Mouse (Mus musculus): ENCODE measurements around the gene Rab7b.

Rab7b gene

GRCm38 (mm10) chr1:131695308-131695707 lies 6.8 kb downstream of the Rab7b start:
- no peak for DNase-seq (ENCODE audit: low spot score in 2 of 2)

DNA sequence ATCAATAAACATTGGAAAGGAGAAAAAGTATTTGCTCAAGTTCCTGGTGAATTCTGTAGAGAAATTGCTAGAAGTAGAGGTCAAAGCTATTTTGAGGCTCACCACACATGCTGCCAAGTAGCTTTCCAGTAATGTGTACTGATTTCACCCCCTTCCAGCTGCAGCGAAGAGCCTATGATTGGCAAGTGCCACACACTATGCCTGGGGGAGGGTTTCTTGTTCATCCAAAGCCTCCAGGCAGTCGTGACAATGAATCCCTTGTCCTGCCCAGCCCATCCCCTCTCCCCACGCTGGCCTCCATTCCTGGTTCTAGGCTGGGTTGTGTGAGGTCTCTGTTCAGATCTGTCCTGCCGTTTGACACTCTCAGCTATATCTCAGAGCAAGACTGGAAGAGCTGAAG lies 7.8 kb downstream of the Rab7b start:
- DNase-seq (ENCODE audit: low spot score in 2 of 2), result no peak

- no peak for DNase-seq (ENCODE audit: low spot score in 2 of 2)
Measured at GRCm38 (mm10) chr1:131698770-131699169, 10.3 kb downstream of the Rab7b start.

DNA sequence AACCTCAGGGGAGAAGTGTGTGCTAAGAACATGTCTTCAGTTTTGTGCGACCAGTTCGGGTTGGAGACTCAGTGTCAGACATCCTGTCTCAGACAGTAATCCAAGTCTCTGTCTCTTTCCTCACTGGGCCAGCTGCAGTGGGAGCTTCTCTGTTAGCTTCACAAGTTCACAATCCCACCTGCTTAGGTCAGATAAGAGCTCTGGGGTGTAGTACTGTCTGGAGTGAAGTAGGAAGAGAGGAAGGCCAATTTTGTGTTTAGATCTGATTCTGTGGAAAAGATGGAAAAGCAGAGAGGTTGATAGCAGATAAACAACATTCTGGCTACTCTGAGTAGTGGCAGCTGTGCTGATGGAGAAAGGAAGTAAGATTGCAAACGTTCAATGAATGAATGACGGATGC lies 11.1 kb downstream of the Rab7b start:
- DNase-seq (ENCODE audit: low spot score in 2 of 2), result no peak

DNA sequence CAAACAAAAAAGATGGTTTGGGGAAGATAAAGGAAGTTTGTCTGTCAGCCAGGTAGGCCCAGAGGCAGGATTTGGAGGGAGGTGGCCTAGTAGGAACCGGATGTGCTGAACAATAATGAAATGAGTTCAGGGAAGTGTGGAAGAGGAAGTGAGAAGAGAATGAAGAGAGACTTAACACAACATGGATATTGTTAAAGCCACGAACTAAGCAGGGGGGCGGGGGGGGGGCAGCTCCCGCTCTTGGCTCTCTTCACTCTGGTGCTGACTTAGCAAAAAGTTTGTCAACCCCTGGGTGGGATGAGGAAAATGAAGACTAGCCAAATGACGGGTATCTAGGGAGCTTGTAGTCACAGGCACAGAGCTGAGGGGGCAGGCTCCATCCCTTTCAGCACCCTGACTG lies 12.0 kb downstream of the Rab7b start:
- no peak for DNase-seq (ENCODE audit: low spot score in 2 of 2)

- DNase-seq (ENCODE audit: low spot score in 2 of 2), result no peak
Measured at GRCm38 (mm10) chr1:131701391-131701790, 12.9 kb downstream of the Rab7b start.

- DNase-seq (ENCODE audit: low spot score in 2 of 2), result no peak
Measured at GRCm38 (mm10) chr1:131702094-131702766, 13.7 kb downstream of the Rab7b start.

DNA sequence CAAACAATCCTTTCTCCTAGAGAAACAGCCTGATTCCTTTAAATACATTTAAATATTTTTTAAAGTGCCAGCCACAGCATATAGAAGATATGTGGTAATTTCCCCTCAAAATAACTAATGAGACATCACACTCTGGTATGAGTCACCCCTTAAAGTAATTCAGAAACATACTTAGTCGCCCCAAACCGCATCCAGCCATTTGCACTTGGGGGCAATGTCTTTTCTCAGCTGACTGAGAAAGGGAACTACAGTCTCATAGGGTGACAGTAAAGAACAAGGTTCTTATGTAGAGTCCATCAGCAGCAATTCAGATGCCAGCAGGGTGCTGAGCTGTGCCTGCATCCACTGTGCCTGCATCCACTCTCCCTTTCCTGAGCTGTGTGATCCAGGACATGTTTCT lies 15.0 kb downstream of the Rab7b start:
- DNase-seq (ENCODE audit: low spot score in 2 of 2), result no peak

DNA sequence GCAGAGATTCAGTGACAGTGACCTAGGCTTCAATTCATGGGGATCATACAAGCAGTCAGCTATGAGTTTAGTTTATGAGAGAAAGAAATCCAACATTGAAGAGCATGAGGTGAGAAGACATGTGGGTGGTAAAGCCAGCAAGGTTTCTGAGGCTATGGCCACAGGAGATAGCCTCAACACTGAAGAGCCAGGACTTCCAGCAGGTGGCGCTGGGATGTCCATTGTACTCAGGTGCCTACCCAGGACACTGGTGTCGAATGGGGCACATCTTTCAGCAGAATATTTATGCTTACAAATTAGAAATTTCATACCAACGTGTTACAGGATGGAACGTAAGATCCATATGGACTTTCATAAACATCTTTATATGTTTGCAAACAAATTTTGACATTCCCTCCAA lies 19.8 kb downstream of the Rab7b start:
- peak; percentile 41 to 45 for DNase-seq (ENCODE audit: low spot score in 2 of 2)

DNA sequence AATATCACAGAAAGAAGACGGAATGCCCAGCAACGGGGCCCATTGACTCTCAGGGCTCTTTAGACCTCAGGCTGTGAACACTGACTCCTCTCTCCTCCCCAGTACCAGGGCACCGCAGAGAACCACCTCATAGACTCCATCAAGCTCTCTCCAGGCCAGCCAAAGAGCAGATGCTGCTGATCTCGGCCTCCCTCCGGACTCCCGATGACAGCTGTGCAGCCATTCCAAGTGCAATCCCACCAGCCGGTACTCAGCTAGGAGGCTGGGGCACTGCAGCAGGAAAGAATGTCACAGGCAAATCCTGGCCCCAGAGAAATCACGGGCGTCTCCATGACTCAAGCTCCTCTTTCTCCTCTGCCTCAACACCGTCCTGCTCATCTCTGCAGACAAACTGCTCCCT lies 23.0 kb downstream of the Rab7b start:
- DNase-seq (ENCODE audit: low spot score in 2 of 2), result no peak

- peak; percentile 58 to 62 for DNase-seq (ENCODE audit: low spot score in 2 of 2)
Measured at GRCm38 (mm10) chr1:131712386-131712785, 23.9 kb downstream of the Rab7b start.

DNA sequence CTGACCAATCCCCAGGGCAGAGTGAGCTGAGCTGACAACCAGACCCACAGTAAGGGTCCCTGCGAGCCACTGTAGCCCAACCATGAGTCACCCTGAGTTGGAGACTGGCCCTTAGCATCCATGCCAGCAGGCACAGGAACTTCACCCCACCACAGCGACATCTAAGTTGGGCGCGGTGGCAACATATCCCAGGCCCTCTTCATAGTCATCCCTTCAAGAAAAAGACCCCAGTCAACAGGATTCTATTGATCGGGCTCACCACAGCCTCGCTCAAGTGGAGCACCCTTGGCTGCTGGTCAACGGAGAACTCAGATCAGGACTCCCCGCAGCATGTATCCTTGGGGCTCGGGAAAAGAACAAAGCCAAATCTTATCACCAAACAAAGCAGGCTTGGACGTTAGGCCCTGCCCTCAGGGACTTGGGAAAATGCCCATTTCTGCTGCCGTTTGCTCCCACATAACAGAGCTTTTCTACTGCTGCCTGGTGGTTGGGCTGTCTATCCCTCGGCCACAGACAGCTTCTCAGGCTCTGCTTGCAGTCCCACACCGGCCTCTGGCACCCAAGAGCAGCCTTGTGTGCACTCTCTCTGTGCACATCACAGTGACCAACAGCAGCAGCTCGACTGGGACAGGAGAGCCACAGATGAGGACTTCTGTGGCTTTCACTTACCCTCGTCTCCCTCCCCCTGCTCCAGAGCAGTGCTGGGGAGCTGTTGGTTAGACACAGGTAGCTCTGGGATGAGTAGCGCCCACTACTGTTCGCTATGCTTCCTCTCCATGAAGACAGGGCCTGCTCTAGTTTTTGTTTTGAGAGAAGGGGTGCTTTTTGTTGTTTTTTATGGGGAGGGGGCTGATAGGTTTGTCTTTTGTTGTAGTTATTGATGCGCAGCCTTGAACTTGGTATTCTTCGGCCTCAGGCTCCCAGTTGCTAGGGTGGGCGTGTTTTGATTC lies 26.2 kb downstream of the Rab7b start:
- no peak for DNase-seq (ENCODE audit: low spot score in 2 of 2)

DNA sequence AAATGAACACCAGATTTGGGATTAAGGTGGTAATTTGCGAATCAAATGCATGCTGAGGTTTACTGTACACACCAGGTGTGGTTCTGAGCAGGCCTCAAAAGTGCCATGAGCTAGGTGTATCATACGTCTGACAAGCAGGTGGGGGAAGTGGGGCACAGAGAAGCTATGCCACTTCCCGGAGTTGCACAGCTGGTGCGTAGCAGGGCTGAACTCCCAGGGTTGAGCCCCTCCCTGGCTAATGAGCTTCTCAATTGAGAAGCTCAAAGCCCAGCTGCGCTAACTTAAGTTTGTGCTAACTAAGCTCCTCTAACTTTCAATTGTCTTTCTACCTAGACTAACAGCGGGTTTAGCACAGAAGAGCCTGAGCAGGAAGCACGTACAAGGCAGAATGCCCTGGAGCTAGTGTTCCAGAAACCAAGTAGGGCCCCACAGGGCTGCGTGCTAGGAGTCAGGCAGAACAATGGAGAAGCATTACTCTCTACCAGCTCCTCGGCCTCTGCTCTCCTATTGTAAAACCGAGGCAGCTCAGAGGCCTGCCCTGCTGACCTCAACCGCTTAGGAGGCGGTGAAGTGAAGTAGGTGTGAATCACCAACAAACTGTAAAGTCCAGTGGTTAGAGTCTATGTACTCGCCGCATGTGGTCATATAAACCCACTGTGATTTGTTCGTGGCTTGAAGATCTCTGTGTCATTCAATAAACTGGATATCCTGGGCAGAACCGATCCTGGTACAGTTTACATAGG lies 30.6 kb downstream of the Rab7b start:
- no peak for DNase-seq (ENCODE audit: low spot score in 2 of 2)

- no peak for DNase-seq (ENCODE audit: low spot score in 2 of 2)
Measured at GRCm38 (mm10) chr1:131721989-131722388, 33.5 kb downstream of the Rab7b start.

DNA sequence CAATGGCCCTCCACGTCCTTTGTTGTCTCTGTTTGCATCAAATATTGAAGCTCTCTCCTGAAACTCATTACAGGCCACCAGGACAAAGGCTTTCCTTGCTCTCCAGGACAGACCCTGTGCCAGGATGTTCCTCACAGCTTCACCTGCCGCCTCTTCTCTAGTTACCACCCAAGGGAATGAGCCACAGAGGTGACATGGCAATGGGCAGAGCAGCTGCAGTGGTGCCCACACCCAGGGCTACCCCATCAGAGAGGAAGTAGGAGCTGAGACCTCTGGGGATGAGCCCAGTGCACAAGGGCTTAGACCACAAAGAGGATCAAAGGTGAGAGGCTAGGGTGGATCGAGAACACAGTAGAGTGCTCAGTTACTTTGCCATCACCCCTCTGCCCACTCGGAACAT lies 35.1 kb downstream of the Rab7b start:
- no peak for DNase-seq (ENCODE audit: low spot score in 2 of 2)

- no peak for DNase-seq (ENCODE audit: low spot score in 2 of 2)
Measured at GRCm38 (mm10) chr1:131726586-131726985, 38.1 kb downstream of the Rab7b start.

DNA sequence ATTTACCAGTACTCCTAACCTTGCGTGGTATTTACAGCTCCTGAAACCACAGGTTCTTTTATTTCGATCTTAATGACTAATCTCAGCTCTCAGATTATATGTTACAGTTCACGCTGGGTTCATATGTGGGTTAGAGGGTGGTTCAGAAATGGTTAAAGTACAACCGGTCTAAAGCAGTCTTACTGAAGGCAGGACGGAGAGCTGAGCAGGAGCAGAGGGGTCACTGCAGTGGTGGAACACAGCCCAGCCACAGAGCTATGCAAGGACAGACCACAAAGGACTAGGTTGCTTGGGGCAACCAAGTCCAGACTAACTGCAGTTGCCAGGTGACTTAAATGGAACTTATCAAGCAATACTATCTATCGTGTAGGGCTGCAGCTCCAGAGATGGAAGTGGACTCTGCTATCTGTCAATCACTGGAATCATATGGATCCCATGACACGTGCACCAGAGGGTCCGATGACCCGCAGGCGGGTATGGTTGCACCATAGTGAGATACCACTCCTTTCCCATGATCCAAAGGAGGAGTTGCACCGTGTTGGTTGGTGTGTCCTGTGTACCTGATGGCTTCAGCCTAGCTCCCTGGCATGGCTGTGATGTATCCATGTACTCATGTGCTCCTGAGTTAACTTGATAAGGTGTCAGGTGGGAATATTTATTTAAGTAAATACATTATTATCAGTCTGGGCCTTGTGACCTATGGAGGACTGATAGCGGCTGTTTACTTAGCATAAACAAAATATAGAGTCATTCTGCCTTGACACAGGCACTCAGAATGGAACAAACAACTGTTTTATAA lies 42.3 kb downstream of the Rab7b start:
- no peak for DNase-seq (ENCODE audit: low spot score in 2 of 2)

GRCm38 (mm10) chr1:131733474-131734180 lies 45.1 kb downstream of the Rab7b start:
- DNase-seq (ENCODE audit: low spot score in 2 of 2), result no peak

GRCm38 (mm10) chr1:131734657-131735273 lies 46.3 kb downstream of the Rab7b start:
- DNase-seq (ENCODE audit: low spot score in 2 of 2), result no peak

DNA sequence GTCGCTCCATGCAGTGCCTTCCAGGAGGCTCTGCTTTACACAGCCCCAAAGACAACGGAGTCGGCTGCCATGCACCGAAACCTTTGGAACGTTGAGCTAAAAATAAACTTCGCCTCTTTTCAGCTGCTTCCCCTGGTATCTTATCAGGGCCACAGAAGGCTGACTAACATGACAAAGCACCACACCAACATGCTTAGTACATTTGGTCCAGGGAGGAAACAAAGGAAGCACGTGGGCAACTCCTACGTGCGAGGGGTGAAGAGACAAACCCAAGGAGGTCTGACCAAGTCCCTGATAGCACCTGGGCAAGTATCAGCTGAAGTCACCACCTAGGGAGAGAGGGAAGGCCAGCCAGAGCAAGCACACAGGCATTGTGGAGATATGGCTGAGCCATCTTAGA lies 48.0 kb downstream of the Rab7b start:
- DNase-seq (ENCODE audit: low spot score in 2 of 2), result no peak
